Mouse (Mus musculus) urinary bladder, postnatal 10 days (tissue): ENCODE data around the gene Thrap3.

Source experiments
- DNase-seq: peaks from one replicate; pipeline ENCODE4 v3.0.0; 2022; ENCODE audit warnings: low spot score

Thrap3 gene

GRCm38 (mm10) chr4:126163685-126164084 is 38.9 kb downstream of the Thrap3 start:
- no peak for DNase-seq

- no peak for DNase-seq
Measured at GRCm38 (mm10) chr4:126163067-126163659, 39.4 kb downstream of the Thrap3 start, which contains the start of gene Sh3d21. Sh3d21 (minus strand) TSS chr4:126163491.

GRCm38 (mm10) chr4:126162544-126163066 is 40.0 kb downstream of the Thrap3 start:
- DNase-seq: peak; percentile 82

- DNase-seq: no peak
Measured at GRCm38 (mm10) chr4:126161986-126162385, 40.6 kb downstream of the Thrap3 start.

GRCm38 (mm10) chr4:126161456-126161855 is 41.1 kb downstream of the Thrap3 start:
- DNase-seq: no peak

- no peak for DNase-seq
Measured at GRCm38 (mm10) chr4:126160981-126161380, 41.6 kb downstream of the Thrap3 start.

GRCm38 (mm10) chr4:126159455-126159854 is 43.1 kb downstream of the Thrap3 start:
- DNase-seq: no peak

GRCm38 (mm10) chr4:126157562-126157961 is 45.0 kb downstream of the Thrap3 start:
- no peak for DNase-seq

- DNase-seq: no peak
Measured at GRCm38 (mm10) chr4:126156617-126157016, 45.9 kb downstream of the Thrap3 start.

GRCm38 (mm10) chr4:126155869-126156268 is 46.7 kb downstream of the Thrap3 start:
- no peak for DNase-seq

GRCm38 (mm10) chr4:126155183-126155582 is 47.4 kb downstream of the Thrap3 start:
- no peak for DNase-seq

GRCm38 (mm10) chr4:126152864-126153263 is 49.7 kb downstream of the Thrap3 start:
- no peak for DNase-seq

GRCm38 (mm10) chr4:126151701-126152440 is 50.7 kb downstream of the Thrap3 start:
- DNase-seq: no peak

GRCm38 (mm10) chr4:126150949-126151320 is 51.6 kb downstream of the Thrap3 start:
- DNase-seq: no peak

- no peak for DNase-seq
Measured at GRCm38 (mm10) chr4:126150297-126150948, 52.1 kb downstream of the Thrap3 start.

GRCm38 (mm10) chr4:126149798-126150197 is 52.8 kb downstream of the Thrap3 start:
- no peak for DNase-seq

- no peak for DNase-seq
Measured at GRCm38 (mm10) chr4:126149041-126149676, 53.4 kb downstream of the Thrap3 start.

- no peak for DNase-seq
Measured at GRCm38 (mm10) chr4:126148161-126148961, 54.2 kb downstream of the Thrap3 start.

GRCm38 (mm10) chr4:126147533-126148160 is 54.9 kb downstream of the Thrap3 start, which contains the start of gene Eva1b:
Eva1b (plus strand) TSS chr4:126147744.
- DNase-seq: no peak

GRCm38 (mm10) chr4:126146974-126147532 is 55.5 kb downstream of the Thrap3 start:
- no peak for DNase-seq

- DNase-seq: no peak
Measured at GRCm38 (mm10) chr4:126145396-126145795, 57.2 kb downstream of the Thrap3 start.
